Mouse (Mus musculus): ENCODE measurements at regions not wholly inside any gene's neighbourhood (a gene's known extent, or its start where the extent isn't known, plus 50 kb on each side); places are given as distances from the start of the nearest gene placed in this dataset.

DNA sequence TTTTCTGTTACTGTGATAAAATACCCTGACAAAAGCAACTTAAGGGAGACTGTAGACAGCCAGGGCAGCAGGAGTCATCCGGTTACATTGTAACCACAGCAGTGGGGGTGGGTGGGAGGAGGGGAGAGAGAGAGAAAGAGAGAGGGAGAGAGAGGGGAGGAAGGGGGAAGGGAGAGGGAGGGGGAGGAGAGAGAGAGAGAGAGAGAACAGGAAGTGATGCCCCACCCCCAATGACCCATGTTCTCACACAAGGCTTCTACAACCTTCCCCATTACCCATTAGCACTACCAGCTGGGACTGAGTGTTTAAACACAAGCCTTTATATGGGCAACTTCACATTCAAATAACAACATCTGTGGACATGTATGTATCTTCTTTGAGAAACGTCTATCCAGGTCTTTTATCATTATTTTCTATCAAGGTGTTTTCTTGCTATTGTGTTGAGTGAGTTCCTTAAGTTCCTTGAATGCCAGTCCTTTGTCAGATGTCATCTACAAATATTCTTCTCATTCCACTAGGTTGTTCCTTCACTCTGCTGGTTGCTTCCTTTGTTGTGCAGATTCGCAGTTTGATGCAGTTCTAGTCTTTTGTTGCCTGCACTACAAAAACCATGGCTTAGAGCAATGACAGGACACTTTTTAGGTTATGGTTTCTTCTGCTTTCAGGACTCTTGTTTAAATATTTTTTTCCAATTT lies 274.7 kb upstream of the Ddx18 start:
- DNase-seq (ENCODE audit: low spot score in 2 of 2) = no peak

- no peak for DNase-seq (ENCODE audit: low spot score in 2 of 2)
These were observed 265.8 kb upstream of the Ddx18 start for GRCm38 (mm10) chr1:121833559-121833958.

GRCm38 (mm10) chr1:121830242-121830641 lies 262.5 kb upstream of the Ddx18 start:
- peak in 1 of 2 experiments; percentile 29 for DNase-seq (ENCODE audit: low spot score in 2 of 2)

- DNase-seq (ENCODE audit: low spot score in 2 of 2) = peak in 1 of 2 experiments; percentile 22
These were observed 255.2 kb upstream of the Ddx18 start for GRCm38 (mm10) chr1:121822950-121823349.

GRCm38 (mm10) chr1:121803338-121803737 lies 235.5 kb upstream of the Ddx18 start:
- no peak for DNase-seq (ENCODE audit: low spot score in 2 of 2)

GRCm38 (mm10) chr1:121802476-121802875 lies 234.7 kb upstream of the Ddx18 start:
- DNase-seq (ENCODE audit: low spot score in 2 of 2) = no peak

DNA sequence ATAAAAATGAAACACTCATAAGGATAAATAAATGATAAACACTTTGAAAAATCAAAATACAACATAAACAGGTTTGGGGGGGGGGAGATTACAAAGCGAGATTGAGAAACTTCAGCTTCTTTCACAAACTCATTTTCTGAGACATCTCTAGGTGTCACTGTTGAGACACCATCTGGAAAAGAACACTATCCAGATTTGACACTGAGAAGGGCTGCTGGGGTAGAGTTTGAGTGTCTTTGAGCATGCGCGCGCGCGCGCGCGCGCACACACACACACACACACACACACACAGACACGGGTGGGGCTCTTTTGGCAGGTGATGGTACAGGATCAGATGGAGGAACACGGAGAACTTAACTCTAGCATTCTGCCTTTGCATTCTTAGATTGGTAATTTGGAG lies 230.7 kb upstream of the Ddx18 start:
- peak; percentile 26 to 34 for DNase-seq (ENCODE audit: low spot score in 2 of 2)

DNA sequence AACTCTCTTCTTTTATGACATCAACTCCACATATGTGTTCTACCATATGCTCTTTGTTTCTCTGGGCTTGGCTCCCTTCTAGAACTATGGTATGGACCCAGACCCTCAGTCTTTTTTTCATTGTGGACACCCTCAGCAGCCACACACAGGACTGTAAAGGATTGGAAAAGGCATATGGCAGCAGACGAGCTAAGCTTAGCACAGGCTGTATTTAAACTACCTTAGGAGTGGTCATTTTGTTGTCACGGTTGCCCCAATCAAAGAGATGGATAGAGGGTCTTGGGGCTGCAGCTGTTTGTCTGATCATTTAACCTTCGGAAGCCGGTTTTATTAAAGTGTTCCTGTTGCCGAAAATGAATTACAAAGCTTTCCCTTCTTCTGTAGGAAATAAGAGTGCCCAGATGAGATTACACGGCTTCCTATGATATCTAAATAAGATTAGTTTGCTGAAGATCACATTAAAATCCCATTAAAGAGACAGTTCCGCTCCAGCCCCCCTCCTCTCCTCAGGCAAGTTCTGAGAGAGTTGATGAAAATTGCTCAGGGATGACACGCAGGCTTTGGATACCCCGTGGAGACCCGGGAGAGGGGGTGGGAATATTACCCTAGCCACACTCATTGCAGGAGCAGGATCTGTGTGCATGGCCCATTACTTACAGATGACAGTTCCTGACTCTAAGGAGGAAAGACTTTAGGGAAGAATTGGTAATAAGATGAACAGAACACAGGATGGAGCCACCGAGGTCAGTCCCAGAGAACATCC lies 227.4 kb upstream of the Ddx18 start:
- no peak for DNase-seq (ENCODE audit: low spot score in 2 of 2)

DNA sequence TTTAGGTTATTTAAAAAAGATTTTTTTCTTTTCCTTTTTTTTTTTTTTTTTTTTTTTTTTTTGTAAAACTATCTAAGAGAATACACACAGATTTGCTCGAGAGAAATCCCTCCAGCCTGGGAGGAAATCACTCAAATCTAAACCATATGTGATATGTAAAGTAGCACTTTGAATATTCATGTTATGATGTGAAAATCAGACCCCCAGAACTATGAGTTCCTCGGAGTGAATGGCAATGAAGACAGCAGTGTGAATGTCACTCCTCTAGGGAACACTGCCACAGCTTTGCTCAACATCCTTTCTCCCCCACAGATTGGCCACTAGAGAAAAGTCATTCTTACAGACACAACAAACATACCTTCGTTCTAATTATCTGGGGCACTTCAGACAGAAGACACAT lies 217.8 kb upstream of the Ddx18 start:
- peak in 1 of 2 experiments; percentile 34 for DNase-seq (ENCODE audit: low spot score in 2 of 2)

- peak in 1 of 2 experiments; percentile 21 for DNase-seq (ENCODE audit: low spot score in 2 of 2)
These were observed 206.2 kb upstream of the Ddx18 start for GRCm38 (mm10) chr1:121773988-121774387.

GRCm38 (mm10) chr1:121771444-121771843 lies 203.7 kb upstream of the Ddx18 start:
- DNase-seq (ENCODE audit: low spot score in 2 of 2) = no peak

GRCm38 (mm10) chr1:121770936-121771335 lies 203.1 kb upstream of the Ddx18 start:
- DNase-seq (ENCODE audit: low spot score in 2 of 2) = no peak

DNA sequence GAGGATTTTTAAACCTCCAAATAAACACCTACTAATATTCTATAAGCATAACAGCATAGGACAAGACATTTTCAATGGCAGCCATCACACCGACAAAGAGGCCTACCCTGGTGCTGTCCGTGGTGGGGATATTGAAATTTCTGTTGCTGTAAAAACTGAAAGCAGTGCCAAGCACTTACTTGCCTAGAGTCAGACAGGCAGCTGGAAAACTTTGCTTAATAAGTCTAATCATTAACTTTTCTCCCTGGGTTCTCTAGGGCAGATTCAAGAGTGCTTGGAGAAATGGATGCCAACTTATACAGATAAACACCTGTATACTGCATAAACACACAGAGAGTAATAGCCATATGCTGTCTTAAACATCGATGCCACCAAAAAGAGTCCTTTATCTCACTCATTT lies 192.3 kb upstream of the Ddx18 start:
- DNase-seq (ENCODE audit: low spot score in 2 of 2) = no peak

- no peak for DNase-seq (ENCODE audit: low spot score in 2 of 2)
These were observed 177.4 kb upstream of the Ddx18 start for GRCm38 (mm10) chr1:121745181-121745580.

GRCm38 (mm10) chr1:121735113-121735719 lies 167.4 kb upstream of the Ddx18 start:
- DNase-seq (ENCODE audit: low spot score in 2 of 2) = no peak

- peak; percentile 28 to 32 for DNase-seq (ENCODE audit: low spot score in 2 of 2)
These were observed 166.8 kb upstream of the Ddx18 start for GRCm38 (mm10) chr1:121734456-121735112.

DNA sequence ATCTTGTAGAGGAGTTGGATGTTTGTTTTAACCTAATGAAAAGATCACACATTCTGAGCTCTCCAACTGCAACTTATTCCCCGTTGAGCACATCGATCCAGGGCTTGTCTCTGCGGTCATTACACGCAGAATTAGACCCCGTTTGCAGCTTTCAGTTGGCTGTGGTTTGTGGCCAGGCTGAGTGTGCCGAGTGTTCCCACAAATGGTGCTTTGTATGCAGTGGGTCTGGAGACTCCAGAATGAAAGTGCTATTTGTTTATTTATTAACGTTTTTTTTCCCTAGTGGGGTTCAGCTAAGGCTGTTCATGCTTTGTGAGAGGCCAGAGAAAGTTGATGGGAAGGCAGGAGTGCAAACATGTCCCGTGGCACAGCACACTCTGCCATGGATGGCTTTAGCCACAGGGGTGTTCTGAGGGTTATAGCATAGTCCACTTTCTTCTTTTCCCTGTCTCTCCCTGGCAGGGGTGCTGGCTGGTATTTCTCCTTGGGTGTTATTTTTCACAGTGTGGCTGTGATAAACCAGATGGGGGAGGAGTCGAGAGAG lies 141.6 kb upstream of the Ddx18 start:
- peak; percentile 31 to 36 for DNase-seq (ENCODE audit: low spot score in 2 of 2)

- DNase-seq (ENCODE audit: low spot score in 2 of 2) = no peak
These were observed 140.5 kb upstream of the Ddx18 start for GRCm38 (mm10) chr1:121708301-121708700.

GRCm38 (mm10) chr1:121701826-121702225 lies 134.0 kb upstream of the Ddx18 start:
- peak in 1 of 2 experiments; percentile 31 for DNase-seq (ENCODE audit: low spot score in 2 of 2)

DNA sequence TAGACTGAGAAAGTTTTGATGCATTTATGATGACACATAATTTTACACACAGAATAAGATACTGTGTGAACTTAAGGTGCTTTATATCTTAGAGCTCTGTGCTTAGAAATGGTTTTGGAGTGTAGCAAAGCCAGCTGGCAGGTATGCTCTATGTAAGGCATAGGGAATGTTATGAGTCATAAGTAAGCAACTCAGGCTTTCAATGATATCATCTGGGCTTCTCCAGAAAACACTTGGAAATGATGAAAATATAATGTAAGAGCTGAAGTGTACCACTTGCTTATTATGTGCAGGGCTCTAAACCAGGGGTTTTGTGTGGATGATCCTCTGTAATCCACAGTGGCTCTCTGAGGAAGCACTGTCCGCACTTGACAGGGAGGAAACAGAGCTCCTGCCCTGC lies 86.1 kb upstream of the Ddx18 start:
- DNase-seq (ENCODE audit: low spot score in 2 of 2) = no peak

DNA sequence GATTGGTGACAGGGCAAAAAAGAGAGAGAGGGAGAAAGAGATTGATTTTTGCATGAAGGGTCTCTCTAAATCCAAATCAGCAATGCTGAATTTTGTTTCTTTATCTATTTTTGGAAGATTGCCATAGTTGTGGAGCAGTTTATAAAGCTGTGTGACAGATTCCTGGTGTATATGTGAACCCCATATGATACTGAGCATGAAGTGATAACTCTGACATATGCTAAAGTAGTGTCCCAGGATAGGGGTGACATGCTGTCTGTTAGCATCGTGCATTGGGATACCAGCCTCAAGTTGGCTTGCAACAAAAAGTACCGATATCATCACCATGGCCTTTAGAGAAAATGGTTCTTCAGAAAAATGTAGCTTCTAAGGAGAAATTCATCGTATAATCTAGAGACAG lies 82.3 kb upstream of the Ddx18 start:
- DNase-seq (ENCODE audit: low spot score in 2 of 2) = no peak

DNA sequence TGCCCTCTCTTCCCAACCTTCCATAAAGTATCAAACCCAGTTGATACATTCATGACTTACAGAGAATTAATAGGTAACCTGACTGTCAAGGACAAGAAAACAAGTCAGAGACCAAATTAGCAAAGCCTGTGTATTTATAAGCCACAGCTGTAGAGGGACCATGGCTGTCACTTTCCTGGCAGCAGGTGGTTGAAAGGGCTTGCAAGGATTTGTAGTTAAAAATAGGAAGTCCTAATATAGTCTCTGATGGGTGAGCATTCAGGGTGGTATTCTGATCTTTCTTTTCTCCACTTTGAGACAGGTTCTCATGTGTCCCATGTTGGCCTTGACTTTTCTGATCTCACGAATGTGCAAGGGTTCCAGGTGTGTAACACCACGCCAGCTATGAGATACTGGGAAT lies 63.7 kb upstream of the Ddx18 start:
- no peak for DNase-seq (ENCODE audit: low spot score in 2 of 2)

Measured in right cerebral cortex, postnatal 10 days (tissue).